Mouse (Mus musculus) telencephalon, adult 2 months (tissue): ENCODE measurements around the gene Onecut1.

Source experiments
- DNase-seq: peaks from one replicate; pipeline ENCODE4 v3.0.0-alpha.2; 2011; ENCODE audit warnings: low read depth, low spot score

The Onecut1 gene

DNA sequence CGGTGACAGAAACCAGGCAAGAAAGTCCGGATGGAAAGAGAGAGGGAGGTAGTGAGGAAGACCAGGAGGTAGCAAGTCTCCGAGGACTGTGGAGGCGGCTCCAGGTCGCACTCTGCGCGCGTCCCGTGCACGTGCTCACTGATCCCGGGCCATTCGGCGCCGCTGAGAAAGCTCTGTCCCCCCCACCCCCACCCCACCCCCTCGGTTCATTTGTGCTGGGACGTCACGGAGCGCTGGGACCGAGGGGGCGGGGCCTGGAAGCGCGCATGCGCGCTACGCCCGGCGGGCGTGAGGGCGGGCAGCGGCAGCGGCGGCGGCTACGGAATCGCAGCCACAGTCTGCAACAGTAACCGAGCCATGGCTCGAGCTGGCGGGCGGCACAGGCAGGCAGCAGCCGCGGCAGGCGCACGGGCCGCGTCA is at the start of gene Onecut1:
Onecut1 (plus strand) TSS at position 361 of the 420 bp plus-strand sequence.
- no peak for DNase-seq

DNA sequence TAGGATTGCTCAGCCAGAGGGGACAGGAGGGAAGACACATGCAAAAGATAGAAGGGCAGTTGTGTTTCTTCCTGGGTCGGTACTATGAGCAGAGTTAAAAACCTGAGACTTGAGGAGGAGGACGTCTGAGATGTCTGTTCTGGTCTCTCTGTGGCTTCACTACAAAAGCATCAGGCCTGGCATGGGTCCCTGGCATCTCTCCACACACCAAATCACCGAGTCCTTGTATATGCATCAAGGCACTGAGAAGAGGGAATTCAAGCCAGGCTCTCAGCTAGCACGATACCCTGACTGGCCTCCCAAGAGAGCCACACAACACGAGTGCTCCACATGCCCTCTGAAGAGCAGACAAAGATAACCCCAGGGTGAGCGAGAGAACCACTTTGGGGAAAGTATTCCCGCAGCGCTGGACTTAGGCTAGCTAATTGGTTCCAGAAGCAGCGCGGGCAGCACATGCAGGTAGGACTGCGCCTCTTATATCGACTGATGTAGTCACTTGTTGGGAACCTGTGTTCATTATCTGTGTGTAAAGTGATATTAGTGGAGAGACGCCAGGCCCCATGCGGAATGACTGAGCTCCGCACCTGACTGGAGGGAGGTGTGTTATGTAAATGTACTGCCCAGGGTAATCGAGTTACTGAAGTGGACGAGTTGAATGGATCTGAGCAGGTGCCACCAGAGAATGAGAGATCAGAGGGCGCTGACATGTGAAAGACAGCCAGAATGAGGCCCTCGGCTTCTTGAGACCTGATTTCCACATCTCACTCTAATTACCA is 41.8 kb upstream of the Onecut1 start:
- DNase-seq: no peak

DNA sequence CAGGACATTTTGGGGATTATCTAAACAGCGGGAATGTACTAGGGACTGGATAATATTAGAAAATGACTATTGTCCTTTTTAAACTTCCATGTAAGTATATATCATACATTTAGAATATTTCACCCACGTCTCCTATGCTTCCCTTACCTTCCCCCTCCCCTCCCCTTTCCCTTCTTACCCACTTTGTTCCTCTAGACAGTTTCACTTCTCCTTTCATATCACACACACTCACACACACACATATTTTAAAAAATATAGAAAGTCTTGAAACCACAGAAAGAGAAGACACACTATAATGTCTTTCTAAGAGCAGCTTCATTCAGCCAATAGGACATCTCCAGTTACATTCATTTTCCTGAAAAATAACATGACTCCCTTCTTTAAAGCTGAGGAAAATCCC is 36.6 kb upstream of the Onecut1 start:
- no peak for DNase-seq

DNA sequence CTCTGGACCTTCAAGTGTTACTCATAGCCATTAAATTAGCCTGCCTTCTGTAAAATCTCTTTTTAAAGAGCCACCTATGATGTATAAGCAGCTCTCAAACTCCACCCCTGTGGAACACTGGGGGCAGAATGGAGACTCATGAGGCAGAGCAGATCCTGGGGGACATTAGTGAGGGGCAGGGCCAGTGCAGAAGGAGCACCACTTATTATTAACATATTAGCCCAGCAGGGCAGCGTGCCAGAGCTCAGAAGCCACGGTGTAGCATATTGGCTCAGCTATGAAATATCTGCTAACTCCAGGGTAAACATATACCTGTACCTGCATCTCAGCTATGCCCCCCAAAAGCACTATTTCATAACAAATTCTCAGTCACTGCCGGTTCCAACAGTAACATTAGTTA is 32.5 kb upstream of the Onecut1 start:
- DNase-seq: no peak

DNA sequence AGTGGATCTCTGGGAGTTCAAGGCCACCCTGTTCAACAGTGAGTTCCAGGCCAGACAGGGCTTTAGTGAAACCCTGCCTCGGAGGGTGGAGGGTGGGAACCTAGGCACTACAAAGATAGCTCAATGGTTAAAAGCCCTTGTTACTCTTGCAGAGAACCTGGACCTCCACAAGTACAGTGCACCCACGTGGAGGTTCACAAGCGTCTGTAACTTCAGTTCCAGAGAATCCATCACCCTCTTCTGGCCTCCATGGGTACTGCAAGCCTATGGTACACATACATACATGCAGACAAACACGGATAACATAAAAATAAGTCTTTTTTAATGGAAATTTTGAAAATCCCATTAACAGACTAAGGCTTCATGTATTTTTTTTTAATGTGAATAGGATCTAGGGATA is 18.8 kb upstream of the Onecut1 start:
- no peak for DNase-seq

DNA sequence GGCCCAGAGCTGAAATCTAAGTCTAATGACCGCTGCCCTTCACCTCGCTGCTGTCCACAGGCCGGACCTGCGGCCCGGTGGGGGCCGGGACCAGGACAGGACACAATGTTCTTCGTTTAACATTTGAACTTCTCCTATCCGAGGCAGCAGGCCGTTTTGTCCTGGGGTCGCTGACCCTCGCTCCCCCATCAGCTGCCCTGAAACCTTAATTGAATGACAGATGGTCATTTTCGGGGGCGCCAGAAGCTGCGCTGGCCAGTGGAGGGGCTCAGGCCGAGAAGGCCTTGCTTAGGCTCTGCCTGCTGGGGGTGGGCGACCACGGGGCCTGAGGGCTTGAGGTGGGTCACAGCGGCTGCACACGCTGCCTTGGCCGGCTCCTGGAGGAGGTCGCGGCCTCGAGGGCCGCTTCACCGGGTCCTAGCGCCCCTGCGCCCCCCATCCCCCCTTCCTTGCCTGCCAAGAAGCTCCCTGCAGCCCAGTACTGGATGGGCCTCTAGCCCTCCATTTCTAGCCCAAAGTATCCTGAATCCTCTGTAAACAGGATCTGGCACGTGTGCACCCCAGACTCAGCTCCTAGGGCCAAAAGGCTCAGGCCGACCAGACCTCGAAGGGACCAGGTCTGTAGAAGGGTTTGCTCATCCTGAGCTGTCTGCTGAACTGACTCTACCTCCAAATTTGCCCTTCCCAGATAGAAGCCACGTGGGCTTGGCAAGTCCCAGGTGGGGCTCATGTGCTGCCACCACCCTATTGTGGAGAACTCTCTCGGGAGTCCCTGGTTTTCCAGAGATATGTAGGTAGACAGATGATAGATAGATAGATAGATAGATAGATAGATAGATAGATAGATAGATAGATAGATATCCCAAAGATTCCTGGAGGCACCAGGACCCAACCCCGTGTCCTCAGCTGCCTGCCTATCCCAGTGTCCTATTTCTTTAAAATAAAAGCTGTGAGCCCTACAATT is 14.6 kb upstream of the Onecut1 start:
- DNase-seq: no peak

DNA sequence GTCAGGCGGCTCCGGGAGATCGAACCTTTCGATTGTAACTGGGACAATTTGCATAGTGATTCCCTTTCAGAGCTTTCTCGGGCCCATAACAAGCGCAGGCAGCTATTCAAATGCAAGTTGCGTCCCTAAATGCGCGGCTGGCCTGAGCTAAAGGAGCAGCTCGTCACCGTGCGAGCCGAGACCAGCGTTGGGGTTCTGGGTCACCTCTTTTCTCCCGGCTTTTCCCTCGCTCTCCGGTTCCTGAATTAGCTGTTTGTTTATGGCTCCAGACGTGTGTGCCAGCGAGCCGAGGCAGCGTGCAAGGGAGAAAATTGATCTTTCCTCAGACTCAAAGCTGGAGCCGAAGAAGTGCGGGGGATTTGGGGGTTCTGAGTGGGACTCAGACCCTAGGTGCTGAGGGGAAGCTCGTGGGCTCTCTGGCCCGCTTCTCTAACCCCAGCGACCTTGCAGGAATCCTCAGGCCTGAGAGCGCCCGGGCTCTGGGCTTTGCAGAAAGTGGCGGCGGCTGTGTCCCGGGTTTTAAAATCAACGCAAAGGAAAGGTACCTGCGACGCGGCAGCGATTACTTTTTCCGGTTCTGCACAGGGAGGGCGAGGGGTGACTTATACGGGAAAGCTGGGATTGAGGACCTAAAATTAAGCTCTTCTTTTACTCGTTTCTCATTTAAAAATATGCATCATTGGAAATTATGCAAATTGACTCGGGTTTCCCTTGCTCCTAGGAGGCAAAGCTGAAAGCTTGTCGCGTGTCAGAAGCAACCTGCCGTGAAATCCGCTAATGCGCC is 13.1 kb upstream of the Onecut1 start:
- DNase-seq: no peak

DNA sequence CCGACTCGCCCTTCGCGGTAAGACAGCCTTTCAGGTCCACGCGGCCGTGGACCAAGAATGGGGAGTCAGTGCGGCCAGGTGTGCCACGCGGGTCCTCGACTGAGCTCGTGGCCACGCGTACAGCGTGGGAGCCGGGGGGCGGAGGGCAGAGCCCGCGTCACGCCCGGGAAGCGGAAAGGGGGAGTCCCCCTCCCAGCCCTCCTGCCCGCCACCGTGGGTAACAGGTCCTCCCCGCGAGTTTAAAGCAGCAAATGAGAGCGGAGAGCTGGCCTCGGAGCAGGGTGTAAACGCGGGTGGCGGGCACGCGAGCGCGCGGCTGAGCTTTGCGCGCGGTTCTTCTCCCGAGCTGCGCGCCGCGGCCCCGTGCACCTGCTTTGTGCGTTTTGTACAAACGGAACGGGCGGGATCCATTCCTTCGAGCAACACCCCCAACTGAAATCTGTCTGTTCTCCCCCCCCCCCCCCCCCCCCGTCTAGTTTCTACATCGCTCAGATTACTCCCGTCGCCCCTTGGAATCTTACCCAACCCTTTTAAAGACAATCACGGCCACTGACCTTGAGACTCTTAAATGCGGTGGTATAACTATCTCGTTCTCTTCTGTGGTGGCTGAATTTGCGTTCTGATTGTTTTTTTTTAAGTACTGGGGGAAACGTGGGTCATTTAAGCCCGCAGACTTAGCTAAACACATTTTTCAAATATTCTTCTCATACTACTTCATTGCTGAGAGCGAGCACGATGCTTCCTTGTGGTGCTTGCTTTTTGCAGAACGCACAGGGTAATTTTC is 12.3 kb upstream of the Onecut1 start:
- DNase-seq: no peak

DNA sequence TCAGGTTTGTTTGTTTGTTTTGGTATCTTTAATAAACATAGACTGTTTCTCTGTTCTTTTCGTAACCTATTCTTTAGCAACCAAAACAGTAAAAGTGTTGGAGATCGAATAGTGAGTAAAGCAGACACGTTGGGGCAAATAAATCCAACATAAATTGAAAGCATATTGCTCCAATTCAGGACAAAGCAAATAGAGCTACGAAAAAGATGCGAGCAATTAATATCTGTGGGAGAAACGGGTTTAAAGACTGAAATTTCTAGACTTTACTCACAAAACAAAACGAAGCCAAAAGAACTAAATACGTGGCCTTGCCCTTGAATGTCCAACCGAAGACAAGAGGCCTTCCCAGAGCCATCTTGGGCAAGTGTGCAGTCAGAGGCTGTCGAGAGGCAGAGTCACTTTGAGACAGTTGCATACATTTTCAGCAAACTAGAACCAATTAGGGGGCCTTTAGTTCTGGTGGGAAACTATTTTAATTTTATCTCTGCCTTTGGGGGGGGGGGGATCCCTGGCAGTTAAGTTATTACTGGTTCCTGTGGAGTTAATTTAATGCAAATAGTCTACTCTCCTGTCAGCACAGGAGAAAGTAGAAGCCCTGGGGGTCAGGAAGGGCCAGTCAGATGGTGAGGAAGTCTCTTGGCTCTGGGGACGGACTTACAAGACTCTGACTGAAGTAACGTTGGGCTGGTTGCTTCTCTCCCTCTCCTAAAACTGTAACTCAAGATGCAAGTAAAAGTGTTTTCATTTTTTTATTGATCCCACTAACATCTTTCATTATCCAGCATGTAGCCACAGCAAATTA is 11.5 kb upstream of the Onecut1 start:
- no peak for DNase-seq

DNA sequence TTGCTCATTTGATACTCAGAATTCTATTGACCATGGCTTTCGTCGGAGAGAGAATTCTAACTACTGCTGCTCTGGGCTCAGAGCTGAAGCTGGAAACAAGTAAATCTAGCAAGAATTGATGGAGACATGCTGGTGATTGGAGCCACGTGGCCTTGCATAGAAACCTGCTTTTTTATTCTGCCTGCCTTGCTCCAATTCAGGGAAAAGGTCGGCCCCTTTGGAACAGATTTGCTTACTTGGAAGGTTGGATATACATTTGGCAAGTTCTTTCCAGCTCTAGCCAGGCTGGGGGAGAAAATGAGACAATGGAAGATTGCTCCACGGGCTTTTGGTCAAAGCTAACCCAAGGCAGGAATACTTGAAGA is 11.0 kb upstream of the Onecut1 start:
- DNase-seq: no peak

DNA sequence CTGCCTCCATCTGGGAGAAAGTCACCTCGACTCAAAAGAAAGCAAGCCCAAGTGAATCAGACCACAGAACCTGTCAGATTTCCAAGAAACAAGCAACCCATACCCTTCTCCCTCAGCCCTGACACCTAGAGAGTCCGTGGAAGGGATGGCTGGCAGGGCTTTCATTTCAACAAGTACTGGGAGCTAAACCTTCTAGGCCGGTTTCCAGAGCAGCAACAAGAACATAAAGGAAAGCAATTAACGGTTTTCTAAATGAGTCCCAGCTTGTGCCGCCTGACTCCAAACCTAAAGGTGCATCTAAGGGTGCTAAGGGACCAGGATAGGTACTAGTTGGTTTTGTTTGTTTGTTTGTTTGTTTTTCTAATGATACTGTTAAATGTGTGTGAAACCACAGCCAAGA is 10.1 kb upstream of the Onecut1 start:
- no peak for DNase-seq

DNA sequence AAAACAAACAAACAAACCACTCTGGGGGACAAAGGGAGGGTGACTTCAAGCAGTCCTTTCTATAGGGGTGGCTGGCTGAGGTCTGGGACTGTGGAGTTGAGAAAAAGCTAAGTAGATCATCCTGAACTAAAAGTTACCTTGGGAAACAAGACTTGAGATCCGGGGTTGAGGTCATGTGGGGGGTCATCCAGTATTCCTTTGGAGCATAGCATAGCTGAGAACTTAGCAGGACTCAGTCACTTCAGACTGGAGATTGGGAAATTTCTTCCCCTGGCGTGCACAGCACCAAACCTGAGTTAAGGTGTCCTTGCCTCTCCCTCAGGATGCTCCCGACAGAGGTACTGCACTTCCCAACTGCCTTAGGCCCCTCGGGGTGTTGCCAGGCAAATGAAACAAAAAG is 9.4 kb upstream of the Onecut1 start:
- no peak for DNase-seq

DNA sequence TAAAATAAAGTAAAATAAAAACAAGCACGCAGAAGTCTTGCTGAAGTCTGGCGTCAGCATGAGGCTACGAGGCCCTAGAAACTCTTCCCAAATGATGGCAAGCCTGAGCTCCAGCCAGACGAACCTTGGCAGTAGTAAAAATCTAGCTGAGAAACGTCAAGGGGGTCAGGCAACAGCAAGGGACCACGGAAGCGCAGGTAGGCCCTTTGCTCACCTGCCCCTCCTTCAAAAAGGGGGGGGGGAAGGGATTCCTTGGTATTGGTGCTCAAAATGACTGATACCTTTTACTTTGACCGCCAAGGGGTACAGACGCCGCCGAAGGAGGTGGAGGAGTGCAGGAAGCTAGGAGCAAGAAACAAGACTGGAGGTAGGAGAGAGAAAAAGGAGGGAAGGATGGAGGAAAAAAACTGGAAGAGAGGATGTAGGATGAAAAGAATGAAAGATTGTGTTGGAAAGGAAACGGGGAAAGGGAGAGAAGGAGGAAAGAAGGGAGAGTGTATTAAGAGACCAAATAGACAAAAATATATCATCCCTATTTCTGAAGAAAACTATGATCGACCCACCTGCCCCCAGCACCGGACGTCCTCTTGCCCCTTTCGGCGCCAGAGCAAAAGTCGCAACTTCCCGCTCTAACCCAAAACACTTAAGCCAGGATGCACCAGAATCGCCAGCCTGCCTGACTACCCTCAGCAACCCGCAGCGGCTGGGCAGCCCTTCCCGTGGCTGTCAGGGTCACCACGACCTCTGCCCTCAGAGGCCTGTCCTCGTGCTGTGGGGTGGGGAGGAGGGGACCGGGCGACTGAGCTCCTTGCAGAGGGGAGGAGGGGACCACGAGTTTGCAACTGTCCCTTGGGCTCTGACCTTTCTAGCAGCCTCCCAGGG is 8.3 kb upstream of the Onecut1 start:
- no peak for DNase-seq

DNA sequence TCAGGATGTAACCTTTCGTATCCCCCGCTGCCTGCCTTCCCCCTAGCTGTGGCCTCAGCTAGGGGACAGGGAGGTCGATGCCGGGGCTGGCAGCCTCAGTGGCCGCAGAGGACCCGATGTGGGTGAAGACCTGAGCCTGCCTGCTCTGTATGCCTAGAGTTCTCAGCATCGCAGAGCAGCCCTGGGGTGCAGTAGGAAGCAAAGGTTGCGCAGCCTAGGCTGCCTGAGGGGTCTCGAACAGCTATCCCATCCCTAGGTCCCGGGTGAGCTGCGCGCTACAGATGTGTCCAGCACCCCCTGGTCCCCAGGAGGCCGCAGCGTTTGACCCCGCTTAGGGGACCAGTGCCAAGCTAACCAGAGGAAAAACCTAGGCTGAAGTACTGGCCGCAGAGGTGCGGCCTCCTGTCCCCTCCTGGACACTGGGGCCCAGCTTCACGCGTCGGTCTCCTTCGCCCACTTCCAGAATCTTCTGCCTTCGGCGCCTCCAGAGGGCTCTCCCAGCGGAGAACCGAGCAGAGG is 7.6 kb upstream of the Onecut1 start:
- DNase-seq: no peak

DNA sequence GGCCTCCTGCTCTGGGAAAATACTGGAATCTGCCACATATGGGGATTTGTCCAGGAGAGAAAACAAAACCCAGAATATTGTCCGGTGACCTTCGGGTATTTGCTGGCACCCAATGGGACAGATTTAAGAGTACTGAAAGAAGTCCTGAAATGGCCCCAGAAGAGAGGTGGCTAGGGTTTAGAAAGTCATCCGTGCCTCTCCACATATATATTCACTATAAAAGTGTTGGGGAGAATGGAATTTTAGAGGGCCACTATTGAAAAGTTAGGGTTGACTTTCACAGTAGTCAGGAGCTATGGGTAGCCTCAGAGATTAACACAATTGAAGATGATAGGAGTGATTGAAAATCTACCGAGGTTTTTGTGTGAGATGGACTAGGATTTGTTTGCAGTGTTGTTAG is 6.3 kb upstream of the Onecut1 start:
- no peak for DNase-seq

DNA sequence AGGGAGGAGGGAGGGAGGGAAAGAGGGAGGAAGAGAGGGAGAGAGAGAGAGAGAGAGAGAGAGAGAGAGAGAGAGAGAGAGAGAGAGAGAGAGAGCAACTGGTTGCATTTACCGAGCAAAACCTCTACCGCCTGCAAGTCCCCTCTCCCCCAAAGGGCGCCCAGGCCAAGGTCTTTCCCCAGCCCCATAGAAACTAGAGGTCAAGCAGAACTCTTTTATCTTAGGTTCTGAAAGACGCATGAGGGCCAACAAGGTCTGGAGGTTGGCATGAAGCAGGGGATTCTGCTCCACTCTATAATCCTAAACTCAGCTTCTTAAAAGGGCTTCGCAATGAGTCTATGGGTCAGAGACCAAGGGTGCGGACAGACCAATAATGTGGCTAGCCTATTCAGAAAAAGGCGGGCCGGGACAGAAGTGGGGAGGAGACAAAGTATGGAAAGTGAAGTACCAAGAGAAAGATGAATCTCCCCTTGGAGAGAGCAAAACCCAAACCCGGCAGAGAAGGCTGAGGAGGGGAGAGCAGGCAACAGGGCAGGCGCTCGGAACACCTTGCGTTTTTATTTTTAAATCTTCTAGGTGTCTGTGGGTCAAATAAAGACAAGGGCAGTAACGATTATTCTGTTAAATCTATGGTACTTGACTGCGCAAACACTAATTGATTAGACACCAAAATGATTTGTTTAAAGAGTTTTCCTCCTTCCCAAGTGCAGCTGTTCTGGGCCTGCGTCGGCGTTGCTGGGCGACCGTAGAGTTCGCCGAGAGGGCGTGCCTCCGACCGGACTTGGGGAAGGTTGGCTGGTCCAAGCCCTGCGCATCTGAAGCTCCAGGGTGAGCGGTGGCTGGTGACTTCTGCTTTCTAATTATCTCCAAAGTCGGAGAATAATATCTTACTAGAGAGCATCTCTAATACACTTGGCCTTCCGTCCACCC is 4.9 kb upstream of the Onecut1 start:
- DNase-seq: no peak

DNA sequence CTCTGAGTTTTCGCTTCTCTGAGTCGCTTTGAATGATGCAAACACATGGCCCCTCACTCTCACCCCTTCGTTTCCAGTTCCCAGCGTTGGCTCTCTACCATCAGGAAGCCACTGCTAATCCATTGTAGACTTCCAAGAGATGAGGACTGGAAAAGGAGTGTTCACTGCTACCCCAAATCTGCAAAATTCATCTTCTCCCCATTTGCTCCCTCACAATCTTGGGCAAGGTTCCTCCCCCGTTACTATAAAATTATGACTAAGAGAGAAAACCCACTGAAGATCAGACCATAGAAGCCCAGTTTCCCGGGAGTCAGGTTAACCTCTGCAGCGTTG is 4.2 kb upstream of the Onecut1 start:
- no peak for DNase-seq

DNA sequence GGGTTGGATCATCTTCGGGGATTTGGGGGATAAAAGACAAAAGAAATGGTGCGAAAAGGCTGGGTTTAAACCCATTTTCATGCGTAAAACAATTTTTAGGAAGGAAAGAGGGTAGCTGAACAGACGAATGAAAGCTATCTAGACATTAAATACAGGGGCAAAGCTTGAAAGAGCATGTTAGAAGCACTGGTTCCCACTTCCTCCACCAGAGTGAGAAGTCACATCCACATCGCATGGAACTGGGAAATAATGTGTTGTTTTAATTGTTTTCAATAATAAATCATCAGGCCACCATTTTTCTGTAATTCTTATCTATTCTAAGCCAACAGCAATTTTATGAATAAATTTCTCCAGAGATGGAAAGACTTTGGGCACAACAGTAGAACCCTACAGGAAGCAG is 3.6 kb upstream of the Onecut1 start:
- DNase-seq: no peak
